32 mouse cellular contexts compared by ENCODE assay signal in the genomic region with DNA sequence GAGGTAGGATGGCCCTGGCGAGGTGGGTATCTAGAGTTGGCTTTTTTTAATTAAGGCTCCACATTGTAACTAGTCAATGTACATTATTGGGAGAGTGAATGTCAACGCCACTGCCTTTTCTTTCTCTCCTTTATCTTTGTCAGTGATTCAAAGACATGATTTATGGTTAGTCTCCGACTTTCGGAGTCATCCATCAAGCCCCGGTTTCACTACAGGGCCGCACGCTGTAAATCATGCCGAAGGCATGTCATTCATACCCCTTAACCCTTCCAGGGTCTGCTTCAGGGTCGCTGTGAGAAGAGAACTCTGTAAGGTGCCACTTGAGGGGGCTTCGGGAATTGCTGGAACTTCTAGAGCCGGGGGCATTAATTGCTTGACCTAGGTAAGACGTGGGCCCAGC.
DNase-seq lines count a peak whose midpoint lies in the region; ATAC-seq and TF ChIP-seq lines count a peak whose summit lies in the region.
"Had no signal": no experiment of that assay in that cellular context is flagged by ENCODE, and none has a peak within 500 bp of the region (broad histone marks: within the 10 kb centered on the region; RNA-seq: fewer than 3 reads in every experiment).

No protein-coding gene starts in this region.

- H3K36me3 ChIP-seq in hindbrain, embryonic 11.5 days (ENCODE audit: control insufficient read depth, insufficient read depth, low read length): no peaks in the 10 kb centered on the region
- no peaks in the 10 kb centered on the region for H3K36me3 ChIP-seq in hindbrain, embryonic 16.5 days (ENCODE audit: control insufficient read depth, insufficient read depth, low read length)
- H3K36me3 ChIP-seq in hindbrain, embryonic 13.5 days: no peaks in the 10 kb centered on the region
- H3K36me3 ChIP-seq: embryonic facial prominence, embryonic 12.5 days; G1E; heart, embryonic 10.5 days; heart, embryonic 15.5 days; limb, embryonic 12.5 days; liver, embryonic 15.5 days; midbrain, embryonic 10.5 days; midbrain, embryonic 15.5 days; neural tube, embryonic 12.5 days; stomach, embryonic 15.5 days had no signal

- H3K4me2 ChIP-seq in hindbrain, embryonic 11.5 days (replicated peaks; ENCODE audit: low read depth, low read length): no peak overlapping the region
- H3K4me2 ChIP-seq in hindbrain, embryonic 16.5 days (ENCODE audit: low read length): no peak overlapping the region
- H3K4me2 ChIP-seq in hindbrain, embryonic 13.5 days: no peak overlapping the region
- H3K4me2 ChIP-seq: embryonic facial prominence, embryonic 12.5 days; heart, embryonic 15.5 days; limb, embryonic 12.5 days; liver, embryonic 15.5 days; lung, embryonic 14.5 days; midbrain, embryonic 15.5 days; neural tube, embryonic 12.5 days; stomach, embryonic 15.5 days had no signal

- 0 out of 2 replicates have a peak, but pooled peaks cover 5% of the 10 kb centered on the region for H3K4me1 ChIP-seq in hindbrain, embryonic 11.5 days (replicated peaks; ENCODE audit: control insufficient read depth, insufficient read depth, low read length)
- peaks cover 3% of the 10 kb centered on the region; the same call in 1 of the 2 replicates for H3K4me1 ChIP-seq in hindbrain, embryonic 16.5 days (ENCODE audit: control insufficient read depth, insufficient read depth, low read depth, low read length)
- H3K4me1 ChIP-seq in hindbrain, embryonic 13.5 days (replicated peaks): peaks cover 45% of the 10 kb centered on the region
- H3K4me1 ChIP-seq: liver, embryonic 15.5 days; midbrain, embryonic 15.5 days had no signal

- ATAC-seq in hindbrain, embryonic 11.5 days (ENCODE audit: low FRiP score): peak; percentile 56; the same call in 1 of the 2 replicates
- ATAC-seq in hindbrain, embryonic 16.5 days: no peak
- 0 out of 2 replicates have a peak, but pooled peaks have one; percentile 40 for ATAC-seq in hindbrain, embryonic 13.5 days (ENCODE audit: low FRiP score)
- ATAC-seq: forebrain, embryonic 14.5 days; intestine, postnatal 0 days; midbrain, embryonic 15.5 days had no signal

- peak; percentile 44 for DNase-seq in adrenal gland, postnatal 14 days
- DNase-seq in adrenal gland, postnatal 10 days: no peak
- peak; percentile 37 for DNase-seq in hindbrain, embryonic 11.5 days (ENCODE audit: low spot score)
- no peak for DNase-seq in layer of hippocampus, adult 2 months (ENCODE audit: low spot score in 2 of 2)
- no peak for DNase-seq in heart, postnatal 4 days
- DNase-seq: cerebellum, adult 11-12 months; cerebellum, postnatal 10 days; gastrocnemius, postnatal 25 days; heart, adult 11 months; kidney, adult 9 months; kidney, postnatal 10 days; layer of hippocampus, adult 9-11 months; lung, embryonic 14.5 days; lung, postnatal 14 days; retina, postnatal 1 day; right cerebral cortex, postnatal 14 days; thymus, adult 18-20 months; thymus, postnatal 25 days had no signal

- no peak overlapping the region for H3K9ac ChIP-seq in hindbrain, embryonic 11.5 days (ENCODE audit: low read depth, low read length)
- no peak overlapping the region for H3K9ac ChIP-seq in hindbrain, embryonic 16.5 days (ENCODE audit: low read depth, low read length)
- H3K9ac ChIP-seq in hindbrain, embryonic 13.5 days: no peak overlapping the region
- H3K9ac ChIP-seq: embryonic facial prominence, embryonic 12.5 days; heart, embryonic 15.5 days; limb, embryonic 12.5 days; liver, embryonic 15.5 days; lung, embryonic 14.5 days; midbrain, embryonic 15.5 days; neural tube, embryonic 12.5 days; stomach, embryonic 15.5 days had no signal

- H3K4me3 ChIP-seq in hindbrain, embryonic 11.5 days (ENCODE audit: low read depth, low read length): no peak overlapping the region
- H3K4me3 ChIP-seq in hindbrain, embryonic 16.5 days (ENCODE audit: low read length): no peak overlapping the region
- no peak overlapping the region for H3K4me3 ChIP-seq in hindbrain, embryonic 13.5 days
- no peak overlapping the region for H3K4me3 ChIP-seq in layer of hippocampus, adult 2 months
- H3K4me3 ChIP-seq: embryonic facial prominence, embryonic 12.5 days; heart, embryonic 10.5 days; heart, embryonic 15.5 days; limb, embryonic 12.5 days; liver, embryonic 15.5 days; midbrain, embryonic 10.5 days; midbrain, embryonic 15.5 days; neural tube, embryonic 12.5 days; stomach, embryonic 15.5 days had no signal

- no peaks in the 10 kb centered on the region for H3K9me3 ChIP-seq in hindbrain, embryonic 11.5 days (ENCODE audit: control insufficient read depth, low read length)
- no peaks in the 10 kb centered on the region for H3K9me3 ChIP-seq in hindbrain, embryonic 16.5 days (ENCODE audit: control insufficient read depth, low read length)
- H3K9me3 ChIP-seq in hindbrain, embryonic 13.5 days: no peaks in the 10 kb centered on the region
- H3K9me3 ChIP-seq: embryonic facial prominence, embryonic 12.5 days; heart, embryonic 10.5 days; heart, embryonic 15.5 days; limb, embryonic 12.5 days; liver, embryonic 15.5 days; midbrain, embryonic 10.5 days; midbrain, embryonic 15.5 days; neural tube, embryonic 12.5 days; stomach, embryonic 15.5 days had no signal

- WGBS in hindbrain, embryonic 11.5 days: 62% methylated on average over 12 of the region's 12 CpGs
- 62% methylated on average over 12 of the region's 12 CpGs for WGBS in hindbrain, embryonic 16.5 days
- 49% methylated on average over 12 of the region's 12 CpGs for WGBS in hindbrain, embryonic 13.5 days

- no peak overlapping the region for H3K27ac ChIP-seq in hindbrain, embryonic 11.5 days (ENCODE audit: low read depth, low read length)
- no peak overlapping the region for H3K27ac ChIP-seq in hindbrain, embryonic 16.5 days (ENCODE audit: low read depth, low read length)
- peak overlapping the region; percentile 55 for H3K27ac ChIP-seq in hindbrain, embryonic 13.5 days
- no peak overlapping the region for H3K27ac ChIP-seq in layer of hippocampus, adult 2 months
- H3K27ac ChIP-seq: embryonic facial prominence, embryonic 12.5 days; heart, embryonic 10.5 days; heart, embryonic 15.5 days; limb, embryonic 12.5 days; liver, embryonic 15.5 days; midbrain, embryonic 10.5 days; midbrain, embryonic 15.5 days; neural tube, embryonic 12.5 days; stomach, embryonic 15.5 days had no signal

- H3K27me3 ChIP-seq in hindbrain, embryonic 11.5 days (ENCODE audit: control insufficient read depth, insufficient read depth, low read length): no peaks in the 10 kb centered on the region
- no peaks in the 10 kb centered on the region for H3K27me3 ChIP-seq in hindbrain, embryonic 16.5 days (replicated peaks; ENCODE audit: control insufficient read depth, insufficient read depth, low read length)
- H3K27me3 ChIP-seq in hindbrain, embryonic 13.5 days: no peaks in the 10 kb centered on the region
- H3K27me3 ChIP-seq: embryonic facial prominence, embryonic 12.5 days; heart, embryonic 15.5 days; limb, embryonic 12.5 days; liver, embryonic 15.5 days; midbrain, embryonic 15.5 days; neural tube, embryonic 12.5 days; stomach, embryonic 15.5 days had no signal

- TF ChIP-seq CTCF in layer of hippocampus, adult 2 months (conservative IDR thresholded peaks at IDR 0.05): no peak

Comparison
In these comparisons a context has a peak if more than half of its experiments do, and no peak if none do; other contexts are left out.
1. DNase-seq: peak in adrenal gland, postnatal 14 days (single experiment) and hindbrain, embryonic 11.5 days (single experiment); none in adrenal gland, postnatal 10 days (single experiment), layer of hippocampus, adult 2 months (0 of 2) and heart, postnatal 4 days (single experiment).